Mouse (Mus musculus): Measurements from ENCODE around the gene Trim7. TPM values are rescaled to one million over a fixed set of nuclear protein-coding genes. Genes with fewer than 3 reads are reported as not detected.
"Not testable (repeated sequence)": the region's sequence is repeated elsewhere in the genome, so short reads cannot be mapped to it uniquely, and the experiment has no call there.

The Trim7 gene
- polyA plus RNA-seq, 1 experiment from 2014 or later, result 3.0 TPM

DNA sequence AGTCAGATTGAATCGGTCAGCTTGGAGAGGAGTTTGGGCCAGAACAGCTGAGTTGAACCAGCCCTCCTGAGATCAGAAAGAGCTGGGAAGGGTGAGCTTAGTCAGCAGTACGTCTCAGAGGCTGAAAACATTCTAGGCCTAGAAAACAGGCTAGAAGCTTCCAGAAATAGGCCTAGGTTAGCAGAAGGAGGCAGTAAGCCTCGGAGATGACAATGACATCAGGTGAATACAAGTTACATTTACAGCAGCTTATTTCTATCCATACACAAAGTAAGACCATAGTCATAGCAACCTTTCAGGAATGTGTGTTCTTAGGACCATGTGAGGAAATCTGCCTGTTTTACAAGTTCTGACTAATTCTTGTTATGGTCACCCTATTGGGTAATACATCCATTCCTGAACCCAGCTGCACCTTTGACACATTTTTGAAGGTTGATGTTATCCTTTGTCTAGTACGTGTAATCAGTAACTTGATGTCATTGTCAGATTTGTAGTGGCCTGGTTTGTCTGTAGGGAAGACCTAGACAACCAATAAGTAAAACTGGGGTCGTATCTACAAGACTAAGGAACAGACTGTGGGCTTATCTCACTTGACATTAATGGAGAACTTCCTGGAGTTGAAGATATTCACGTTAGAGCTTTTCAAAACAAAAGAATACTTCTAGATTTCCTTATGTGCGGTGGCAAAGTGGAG is 6.2 kb upstream of the Trim7 start:
- Histone ChIP-seq H3K4me1 (replicated peaks; ENCODE audit: control insufficient read depth, insufficient read depth) (0 out of 2 replicates have a peak, but pooled peaks cover 3% of the 10 kb centered on the region), H3K9ac (ENCODE audit: low read length) (no peak overlapping the region), H3K9me3 (ENCODE audit: control insufficient read depth, low read length) (no peaks in the 10 kb centered on the region), H3K27me3 (ENCODE audit: control insufficient read depth, insufficient read depth, low read length) (no peaks in the 10 kb centered on the region), H3K27ac (replicated peaks) (peak overlapping the region; percentile 71), H3K4me3 (ENCODE audit: low read depth, low read length) (no peak overlapping the region), H3K4me2 (replicated peaks; ENCODE audit: low read depth) (no peak overlapping the region), H3K36me3 (ENCODE audit: control insufficient read depth, insufficient read depth, low read length) (no peaks in the 10 kb centered on the region)
- TF ChIP-seq EP300 (optimal IDR thresholded peaks at IDR 0.05) (no peak), CTCF (IDR thresholded peaks at IDR 0.05; ENCODE audit: low read depth) (no peak)
- DNase-seq (ENCODE audit: low spot score) (no peak), ATAC-seq (ENCODE audit: low FRiP score, low TSS enrichment) (no peak)
- 63% methylated on average over 7 of the region's 7 CpGs for WGBS

DNA sequence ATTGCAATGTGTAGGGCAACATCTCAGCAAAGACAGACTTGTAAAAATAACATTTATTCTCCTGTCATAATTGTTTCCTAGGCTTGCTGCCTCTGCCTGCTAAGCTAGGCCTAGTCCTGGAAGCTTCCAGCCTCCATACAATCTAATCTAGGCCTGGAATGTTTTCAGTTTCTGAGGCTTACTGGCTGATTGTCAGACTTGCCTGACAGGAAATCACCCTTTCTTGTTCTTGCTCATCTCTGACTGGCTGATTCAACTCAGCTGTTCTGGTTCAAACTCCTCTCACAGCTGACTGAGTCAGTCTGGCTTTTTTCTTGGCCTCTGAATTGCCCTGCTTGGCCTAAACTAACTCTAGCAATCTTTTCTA is 5.6 kb upstream of the Trim7 start:
- ATAC-seq (ENCODE audit: low FRiP score, low TSS enrichment) (no peak), DNase-seq (ENCODE audit: low spot score) (no peak)
- no peaks in the 10 kb centered on the region for H3K27me3 ChIP-seq (ENCODE audit: control insufficient read depth, insufficient read depth, low read length)
- H3K9me3 ChIP-seq (ENCODE audit: control insufficient read depth, low read length), result no peaks in the 10 kb centered on the region
- 0 out of 2 replicates have a peak, but pooled peaks cover 3% of the 10 kb centered on the region for H3K4me1 ChIP-seq (replicated peaks; ENCODE audit: control insufficient read depth, insufficient read depth)
- no peak overlapping the region for H3K9ac ChIP-seq (ENCODE audit: low read length)
- TF ChIP-seq EP300 (optimal IDR thresholded peaks at IDR 0.05) (no peak), CTCF (IDR thresholded peaks at IDR 0.05; ENCODE audit: low read depth) (no peak)
- no peaks in the 10 kb centered on the region for H3K36me3 ChIP-seq (ENCODE audit: control insufficient read depth, insufficient read depth, low read length)
- H3K27ac ChIP-seq (replicated peaks), result peak overlapping the region; percentile 71
- H3K4me3 ChIP-seq (ENCODE audit: low read depth, low read length), result no peak overlapping the region
- H3K4me2 ChIP-seq (replicated peaks; ENCODE audit: low read depth), result no peak overlapping the region

- H3K9ac ChIP-seq (ENCODE audit: low read length); H3K9me3 ChIP-seq (ENCODE audit: control insufficient read depth, low read length); H3K4me3 ChIP-seq (ENCODE audit: low read depth, low read length); H3K4me2 ChIP-seq (replicated peaks; ENCODE audit: low read depth); H3K4me1 ChIP-seq (replicated peaks; ENCODE audit: control insufficient read depth, insufficient read depth); H3K27me3 ChIP-seq (ENCODE audit: control insufficient read depth, insufficient read depth, low read length); H3K36me3 ChIP-seq (ENCODE audit: control insufficient read depth, insufficient read depth, low read length); DNase-seq (ENCODE audit: low spot score); H3K27ac ChIP-seq (replicated peaks); ATAC-seq (ENCODE audit: low FRiP score, low TSS enrichment): not testable (repeated sequence)
- WGBS, result 87% methylated on average over 14 of the region's 14 CpGs
Measured at GRCm38 (mm10) chr11:48821299-48821698, 4.6 kb upstream of the Trim7 start.

- Histone ChIP-seq H3K36me3 (ENCODE audit: control insufficient read depth, insufficient read depth, low read length) (no peaks in the 10 kb centered on the region), H3K9me3 (ENCODE audit: control insufficient read depth, low read length) (no peaks in the 10 kb centered on the region), H3K4me3 (ENCODE audit: low read depth, low read length) (0 out of 2 replicates have a peak overlapping the region, but pooled peaks have one; percentile 32), H3K4me1 (replicated peaks; ENCODE audit: control insufficient read depth, insufficient read depth) (0 out of 2 replicates have a peak, but pooled peaks cover 3% of the 10 kb centered on the region), H3K27ac (replicated peaks) (no peak overlapping the region), H3K9ac (ENCODE audit: low read length) (no peak overlapping the region), H3K4me2 (replicated peaks; ENCODE audit: low read depth) (peak overlapping the region; percentile 63; the same call in 1 of the 2 replicates), H3K27me3 (ENCODE audit: control insufficient read depth, insufficient read depth, low read length) (no peaks in the 10 kb centered on the region)
- no peak for ATAC-seq (ENCODE audit: low FRiP score, low TSS enrichment)
- WGBS, result 39% methylated on average over 14 of the region's 14 CpGs
- no peak for TF ChIP-seq EP300 (optimal IDR thresholded peaks at IDR 0.05)
- no peak for TF ChIP-seq CTCF (IDR thresholded peaks at IDR 0.05; ENCODE audit: low read depth)
- DNase-seq (ENCODE audit: low spot score), result no peak
Measured at GRCm38 (mm10) chr11:48822768-48823512, 3.0 kb upstream of the Trim7 start.

DNA sequence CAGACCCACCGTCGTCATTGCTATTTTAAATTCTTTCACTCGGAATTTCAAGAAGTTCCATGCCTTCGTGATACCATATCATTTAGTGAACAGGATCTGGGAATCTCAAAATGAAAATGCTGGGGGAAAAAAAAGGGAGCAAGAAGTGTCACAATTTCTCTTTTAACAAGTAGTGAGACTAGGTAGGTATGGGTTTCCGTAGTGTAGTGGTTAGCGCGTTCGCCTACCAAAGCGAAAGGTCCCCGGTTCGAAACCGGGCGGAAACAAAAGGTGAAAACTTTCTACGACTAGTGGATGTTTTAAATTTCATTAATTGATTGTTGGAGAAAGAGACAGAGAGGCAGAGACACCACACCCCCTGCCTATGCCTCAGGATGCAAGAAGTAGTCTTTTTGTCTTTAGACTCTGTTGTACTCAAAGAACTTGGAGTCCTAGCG is 2.4 kb upstream of the Trim7 start:
- Histone ChIP-seq H3K9me3 (ENCODE audit: control insufficient read depth, low read length) (no peaks in the 10 kb centered on the region), H3K4me2 (replicated peaks; ENCODE audit: low read depth) (peak overlapping the region; percentile 63), H3K9ac (ENCODE audit: low read length) (no peak overlapping the region), H3K27ac (replicated peaks) (no peak overlapping the region), H3K4me1 (replicated peaks; ENCODE audit: control insufficient read depth, insufficient read depth) (0 out of 2 replicates have a peak, but pooled peaks cover 3% of the 10 kb centered on the region), H3K36me3 (ENCODE audit: control insufficient read depth, insufficient read depth, low read length) (no peaks in the 10 kb centered on the region), H3K4me3 (ENCODE audit: low read depth, low read length) (peak overlapping the region; percentile 32), H3K27me3 (ENCODE audit: control insufficient read depth, insufficient read depth, low read length) (no peaks in the 10 kb centered on the region)
- DNase-seq (ENCODE audit: low spot score) (peak; percentile 66), ATAC-seq (ENCODE audit: low FRiP score, low TSS enrichment) (no peak)
- TF ChIP-seq CTCF (IDR thresholded peaks at IDR 0.05; ENCODE audit: low read depth), result 0 out of 2 replicates have a peak, but pooled peaks have one; percentile 11
- no peak for TF ChIP-seq EP300 (optimal IDR thresholded peaks at IDR 0.05)
- WGBS, result 2% methylated on average over 15 of the region's 15 CpGs
